Mouse (Mus musculus) urinary bladder, postnatal 10 days (tissue): ENCODE measurements around the gene Tardbp.

Experiments
- DNase-seq: peaks from one replicate; pipeline ENCODE4 v3.0.0; 2022; ENCODE audit warnings: low spot score

Tardbp gene

GRCm38 (mm10) chr4:148626623-148627185 is at the start of gene Tardbp:
TSS of gene Tardbp (minus strand) at chr4:148627019.
- DNase-seq = peak; percentile 94

GRCm38 (mm10) chr4:148676188-148676960 is 49.6 kb upstream of the Tardbp start:
- DNase-seq = no peak

- DNase-seq = no peak
Measured at GRCm38 (mm10) chr4:148675043-148675442, 48.2 kb upstream of the Tardbp start.

GRCm38 (mm10) chr4:148671230-148671947 is 44.6 kb upstream of the Tardbp start:
- no peak for DNase-seq

- DNase-seq = no peak
Measured at GRCm38 (mm10) chr4:148667006-148667755, 40.4 kb upstream of the Tardbp start.

GRCm38 (mm10) chr4:148664021-148664420 is 37.2 kb upstream of the Tardbp start:
- no peak for DNase-seq

GRCm38 (mm10) chr4:148663326-148663725 is 36.5 kb upstream of the Tardbp start:
- DNase-seq = no peak

GRCm38 (mm10) chr4:148662168-148662965 is 35.5 kb upstream of the Tardbp start:
- DNase-seq = no peak

- no peak for DNase-seq
Measured at GRCm38 (mm10) chr4:148660174-148660573, 33.4 kb upstream of the Tardbp start.

- no peak for DNase-seq
Measured at GRCm38 (mm10) chr4:148657776-148658175, 31.0 kb upstream of the Tardbp start.

- DNase-seq = no peak
Measured at GRCm38 (mm10) chr4:148656691-148657258, 30.0 kb upstream of the Tardbp start.

GRCm38 (mm10) chr4:148654701-148655398 is 28.0 kb upstream of the Tardbp start:
- DNase-seq = no peak

GRCm38 (mm10) chr4:148651045-148651444 is 24.2 kb upstream of the Tardbp start:
- DNase-seq = no peak

GRCm38 (mm10) chr4:148649309-148649708 is 22.5 kb upstream of the Tardbp start:
- no peak for DNase-seq

- no peak for DNase-seq
Measured at GRCm38 (mm10) chr4:148646616-148647015, 19.8 kb upstream of the Tardbp start.

GRCm38 (mm10) chr4:148644926-148645325 is 18.1 kb upstream of the Tardbp start:
- DNase-seq = no peak

- DNase-seq = no peak
Measured at GRCm38 (mm10) chr4:148644157-148644511, 17.3 kb upstream of the Tardbp start.

- DNase-seq = no peak
Measured at GRCm38 (mm10) chr4:148643291-148644156, 16.7 kb upstream of the Tardbp start, which contains the start of gene Gm572. TSS of gene Gm572 (plus strand) at chr4:148643317.

GRCm38 (mm10) chr4:148641121-148641520 is 14.3 kb upstream of the Tardbp start:
- no peak for DNase-seq
